Mouse (Mus musculus) hindbrain, embryonic 16.5 days (tissue): ENCODE results near the gene Olfr1255. TPM values are rescaled to one million over a fixed set of nuclear protein-coding genes. Genes with fewer than 3 reads are reported as not detected.

Experiments
- ATAC-seq: fragments of 200-750 bp; cut with Nextera tagmentation; 2 replicates; pipeline ENCODE4 v1.8.0; 2017; ENCODE audit warnings: moderate TSS enrichment, moderate library complexity
- H3K27ac ChIP-seq: fragments of 300-500 bp; sonication (generic); 2 replicates; pipeline ENCODE4 v1.5.1; 2014; ENCODE audit warnings: low read depth, mild to moderate bottlenecking, control low read depth, low read length, moderate library complexity
- H3K27me3 ChIP-seq: fragments of 300-500 bp; sonication (generic); replicated peaks from 2 replicates; pipeline ENCODE4 v1.6.1; 2014; ENCODE audit warnings: low read length; ENCODE audit not compliant: control insufficient read depth, insufficient read depth
- H3K36me3 ChIP-seq: fragments of 300-500 bp; sonication (generic); 2 replicates; pipeline ENCODE4 v1.6.1; 2014; ENCODE audit warnings: mild to moderate bottlenecking, low read length, moderate library complexity, mixed read lengths; ENCODE audit not compliant: control insufficient read depth, insufficient read depth
- H3K4me1 ChIP-seq: fragments of 300-500 bp; sonication (generic); 2 replicates; pipeline ENCODE4 v1.6.1; 2014; ENCODE audit warnings: low read depth, low read length; ENCODE audit not compliant: control insufficient read depth, insufficient read depth
- H3K4me2 ChIP-seq: fragments of 300-500 bp; sonication (generic); 2 replicates; pipeline ENCODE4 v1.6.1; 2014; ENCODE audit warnings: mild to moderate bottlenecking, low read length, control low read depth, moderate library complexity
- H3K4me3 ChIP-seq: fragments of 300-500 bp; sonication (generic); 2 replicates; pipeline ENCODE4 v1.5.1; 2014; ENCODE audit warnings: mild to moderate bottlenecking, low read length, control low read depth, moderate library complexity
- H3K9ac ChIP-seq: fragments of 300-500 bp; sonication (generic); 2 replicates; pipeline ENCODE4 v1.6.1; 2014; ENCODE audit warnings: low read depth, mild to moderate bottlenecking, control low read depth, low read length, moderate library complexity
- H3K9me3 ChIP-seq: fragments of 300-500 bp; sonication (generic); 2 replicates; pipeline ENCODE4 v1.6.1; 2014; ENCODE audit warnings: mild to moderate bottlenecking, low read length, moderate library complexity; ENCODE audit not compliant: control insufficient read depth
- WGBS: fragments of 180-500 bp; shearing (Covaris S2); extraction: QIAGEN DNeasy Blood & Tissue Kit; methylation state at CpG from one replicate; pipeline ENCODE4 v1.1.7; 2014; 5-methylcytosine and 5-hydroxymethylcytosine counted together
- polyA plus RNA-seq: library from polyadenylated mRNA; unstranded; fragments of >200 nt; fragmentation: Nextera tagmentation; extraction: Ambion mirVana; gene quantifications from 2 replicates; pipeline ENCODE4 v1.2.1, GENCODE M21; 2015

Olfr1255 gene
- not detected in 2 replicates for polyA plus RNA-seq

GRCm38 (mm10) chr2:89811751-89812150 lies at the start of gene Olfr1255:
Gene Olfr1255 (plus strand): TSS chr2:89812051.
- no peaks in the 10 kb centered on the region for H3K9me3 ChIP-seq
- H3K4me1 ChIP-seq, result no peaks in the 10 kb centered on the region
- H3K27me3 ChIP-seq, result no peaks in the 10 kb centered on the region
- ATAC-seq, result no peak
- 85% methylated on average over 3 of the region's 3 CpGs for WGBS
- no peak within 1 kb of the TSS for H3K9ac ChIP-seq
- no peak within 1 kb of the TSS for H3K4me2 ChIP-seq
- no peak within 1 kb of the TSS for H3K27ac ChIP-seq
- H3K4me3 ChIP-seq, result no peak within 1 kb of the TSS
- H3K36me3 ChIP-seq, result no peaks in the 10 kb centered on the region

- Histone ChIP-seq H3K27ac (no peak within 1 kb of the TSS), H3K36me3 (no peaks in the 10 kb centered on the region), H3K27me3 (no peaks in the 10 kb centered on the region), H3K4me3 (no peak within 1 kb of the TSS), H3K4me2 (no peak within 1 kb of the TSS), H3K4me1 (no peaks in the 10 kb centered on the region), H3K9ac (no peak within 1 kb of the TSS), H3K9me3 (no peaks in the 10 kb centered on the region)
- ATAC-seq, result no peak
Measured at GRCm38 (mm10) chr2:89793519-89793918, 18.3 kb upstream of the Olfr1255 start, which contains the start of gene Olfr1254. Gene Olfr1254 (minus strand): TSS chr2:89793619.

DNA sequence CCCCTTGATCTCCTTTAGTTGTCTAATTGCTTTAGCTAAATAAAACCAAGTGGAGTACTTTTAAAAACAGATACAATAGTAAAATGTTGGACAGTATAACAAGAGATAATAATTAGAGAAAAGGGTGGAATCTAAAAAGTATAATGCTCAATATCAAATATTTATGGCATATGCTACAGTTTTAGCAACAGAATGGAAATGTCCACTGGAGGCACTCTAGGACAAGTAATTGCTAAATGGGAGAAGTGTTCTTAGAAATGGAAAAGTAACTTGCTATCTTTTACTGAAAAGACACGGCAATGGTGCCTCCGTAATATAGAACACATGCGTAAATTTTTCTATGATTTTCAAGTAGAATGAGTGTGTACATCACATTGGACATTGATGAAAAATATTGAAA lies 12.3 kb upstream of the Olfr1255 start:
- H3K4me2 ChIP-seq, result no peak overlapping the region
- 94% methylated on average over 3 of the region's 3 CpGs for WGBS
- H3K4me1 ChIP-seq, result no peaks in the 10 kb centered on the region
- H3K36me3 ChIP-seq, result no peaks in the 10 kb centered on the region
- no peak overlapping the region for H3K4me3 ChIP-seq
- no peak for ATAC-seq
- no peak overlapping the region for H3K9ac ChIP-seq
- H3K27me3 ChIP-seq, result no peaks in the 10 kb centered on the region
- no peak overlapping the region for H3K27ac ChIP-seq
- no peaks in the 10 kb centered on the region for H3K9me3 ChIP-seq

DNA sequence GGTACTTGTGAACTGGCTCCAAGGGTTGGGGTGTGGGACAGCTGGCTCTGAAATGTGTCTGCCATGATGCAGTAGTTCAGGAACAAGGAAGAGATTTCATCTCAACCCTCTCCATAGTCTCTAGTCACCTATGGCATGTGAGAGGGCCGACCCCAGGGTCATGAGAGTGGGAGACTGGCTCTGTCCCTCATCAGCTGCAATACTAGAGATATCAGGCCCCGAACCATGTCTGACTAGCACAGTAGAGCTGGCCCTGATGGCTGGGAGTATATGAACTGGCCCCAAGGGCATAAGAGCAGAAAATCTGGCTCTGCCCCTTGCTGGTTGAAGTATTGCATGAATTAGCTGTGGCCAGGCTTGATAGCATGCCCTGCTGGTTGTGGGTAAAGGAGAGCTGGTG lies 1.1 kb upstream of the Olfr1255 start:
- H3K36me3 ChIP-seq, result no peaks in the 10 kb centered on the region
- H3K4me2 ChIP-seq, result no peak overlapping the region
- no peaks in the 10 kb centered on the region for H3K9me3 ChIP-seq
- H3K9ac ChIP-seq, result no peak overlapping the region
- no peaks in the 10 kb centered on the region for H3K27me3 ChIP-seq
- WGBS, result 78% methylated on average over 2 of the region's 2 CpGs
- no peaks in the 10 kb centered on the region for H3K4me1 ChIP-seq
- no peak overlapping the region for H3K27ac ChIP-seq
- no peak for ATAC-seq
- no peak overlapping the region for H3K4me3 ChIP-seq

- Histone ChIP-seq H3K4me1 (no peaks in the 10 kb centered on the region), H3K4me3 (no peak overlapping the region), H3K27ac (no peak overlapping the region), H3K9ac (no peak overlapping the region), H3K4me2 (no peak overlapping the region), H3K27me3 (no peaks in the 10 kb centered on the region), H3K36me3 (no peaks in the 10 kb centered on the region), H3K9me3 (no peaks in the 10 kb centered on the region)
- 83% methylated on average over 1 of the region's 1 CpGs for WGBS
- ATAC-seq, result no peak
Measured at GRCm38 (mm10) chr2:89820216-89820615, 8.4 kb downstream of the Olfr1255 start.

DNA sequence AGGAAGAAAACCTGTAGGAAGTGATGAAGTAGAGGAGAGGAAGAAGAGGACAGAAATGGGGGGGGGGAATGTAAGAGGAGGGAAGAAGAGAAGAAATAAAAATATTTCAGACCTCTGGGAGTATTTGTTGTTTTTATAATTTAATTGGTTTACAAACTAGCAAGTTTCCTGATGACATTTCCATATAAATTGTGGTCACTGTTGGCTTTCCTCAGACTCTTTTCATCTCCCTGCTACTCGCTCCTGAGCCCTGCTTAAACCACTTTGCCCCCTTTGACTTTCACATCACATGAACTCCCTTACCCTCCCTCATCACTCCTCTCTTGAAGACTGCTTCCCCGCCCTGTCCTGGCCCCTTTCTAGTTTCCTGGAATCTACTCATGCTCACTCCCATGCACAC lies 29.6 kb downstream of the Olfr1255 start, which contains the start of gene Olfr1256:
Olfr1256 (minus strand) TSS at position 101 of the 400 bp plus-strand sequence.
- no peaks in the 10 kb centered on the region for H3K4me1 ChIP-seq
- no peaks in the 10 kb centered on the region for H3K9me3 ChIP-seq
- H3K4me3 ChIP-seq, result no peak within 1 kb of the TSS
- H3K27ac ChIP-seq, result no peak within 1 kb of the TSS
- H3K27me3 ChIP-seq, result no peaks in the 10 kb centered on the region
- no peak for ATAC-seq
- no peaks in the 10 kb centered on the region for H3K36me3 ChIP-seq
- WGBS, result 57% methylated on average over 2 of the region's 2 CpGs
- no peak within 1 kb of the TSS for H3K4me2 ChIP-seq
- H3K9ac ChIP-seq, result no peak within 1 kb of the TSS

DNA sequence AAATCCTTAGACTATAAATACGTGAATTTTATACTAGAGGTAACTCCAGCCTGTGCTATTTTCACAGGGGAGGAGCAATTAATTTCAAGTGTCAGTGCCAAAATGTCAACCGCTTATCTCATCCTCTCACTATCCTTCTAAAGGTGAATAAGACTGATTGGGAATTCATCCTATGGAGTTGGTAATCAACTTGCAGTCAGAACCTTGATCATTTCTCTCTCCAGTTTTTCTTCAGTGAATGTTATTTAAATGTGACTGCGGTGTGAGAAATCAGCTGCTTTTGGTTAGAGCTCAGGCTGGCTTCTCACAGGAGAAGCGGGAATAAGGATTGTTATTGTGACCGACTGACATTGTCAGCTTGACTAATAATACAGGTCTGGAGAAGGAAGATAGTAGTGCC lies 36.3 kb downstream of the Olfr1255 start, which contains the start of gene Olfr48:
Olfr48 (minus strand) TSS at position 101 of the 400 bp plus-strand sequence.
- Histone ChIP-seq H3K27ac (no peak within 1 kb of the TSS), H3K4me2 (no peak within 1 kb of the TSS), H3K27me3 (no peaks in the 10 kb centered on the region), H3K4me3 (no peak within 1 kb of the TSS), H3K4me1 (no peaks in the 10 kb centered on the region), H3K9ac (no peak within 1 kb of the TSS), H3K36me3 (no peaks in the 10 kb centered on the region), H3K9me3 (no peaks in the 10 kb centered on the region)
- WGBS, result 84% methylated on average over 5 of the region's 5 CpGs
- ATAC-seq, result no peak

DNA sequence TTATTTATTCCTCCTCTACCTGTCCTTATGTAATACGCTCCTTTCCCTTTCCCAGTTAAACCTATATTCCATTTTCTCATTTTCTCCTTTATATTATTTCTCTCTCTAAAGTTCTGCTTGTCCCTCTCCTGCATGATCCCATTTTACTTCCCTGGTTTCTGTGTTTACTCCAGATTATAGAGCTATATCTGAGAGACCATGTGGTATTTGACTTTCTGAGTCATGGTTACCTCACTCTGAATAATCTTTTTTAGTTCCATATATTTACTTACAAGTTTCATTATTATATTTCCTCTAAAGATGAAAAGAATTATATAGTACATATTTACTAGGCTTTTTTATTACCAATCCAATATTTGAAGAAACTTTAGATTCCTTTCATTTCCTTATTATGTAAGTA lies 37.4 kb downstream of the Olfr1255 start:
- Histone ChIP-seq H3K27me3 (no peaks in the 10 kb centered on the region), H3K4me1 (no peaks in the 10 kb centered on the region), H3K9ac (no peak overlapping the region), H3K4me2 (no peak overlapping the region), H3K9me3 (no peaks in the 10 kb centered on the region), H3K36me3 (no peaks in the 10 kb centered on the region), H3K27ac (no peak overlapping the region), H3K4me3 (no peak overlapping the region)
- ATAC-seq, result no peak
- WGBS, result 100% methylated on average over 1 of the region's 1 CpGs
